Mouse (Mus musculus): ENCODE results near the gene Il20rb.

Il20rb gene

GRCm38 (mm10) chr9:100470228-100470627 lies 16.4 kb downstream of the Il20rb start:
- no peak for DNase-seq

DNA sequence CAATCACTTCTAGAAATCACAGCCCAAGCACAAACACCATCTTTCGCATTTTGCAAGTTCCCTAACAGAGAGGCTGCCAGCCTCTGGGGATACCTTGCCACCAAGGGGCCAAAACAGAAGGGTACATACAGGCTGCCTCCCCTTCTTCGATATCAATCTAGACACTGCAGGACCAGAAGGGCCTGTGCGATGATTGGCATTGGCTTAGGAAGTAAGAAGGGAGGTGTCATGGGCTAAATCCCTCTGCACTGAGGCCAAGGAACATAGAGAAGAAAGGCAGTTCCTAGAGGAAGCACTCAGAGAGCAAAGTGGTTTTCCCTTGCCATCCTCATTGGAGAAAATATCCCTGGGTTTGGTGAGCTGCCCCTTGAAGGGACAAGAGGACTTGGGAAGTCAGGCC lies 16.9 kb downstream of the Il20rb start:
- no peak for DNase-seq

DNA sequence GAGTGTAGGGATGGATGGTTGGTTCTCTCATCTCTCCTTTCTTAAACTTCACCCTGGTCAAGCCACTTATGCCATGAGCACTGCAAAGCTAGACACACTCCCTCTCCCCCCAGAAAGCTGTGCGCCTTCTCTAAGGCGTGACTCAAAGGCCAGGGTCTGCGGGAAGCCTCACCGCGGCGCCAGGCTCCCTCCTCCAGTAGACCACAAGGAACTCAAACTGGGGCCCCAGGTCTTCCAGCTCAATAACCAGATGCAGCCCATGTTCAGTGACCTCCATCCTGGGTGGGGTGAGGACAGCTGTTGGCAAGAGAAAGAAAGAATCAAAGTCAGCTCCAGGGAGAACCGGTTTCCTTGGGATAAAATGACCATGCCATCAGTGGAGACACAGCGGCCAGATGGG lies 18.4 kb downstream of the Il20rb start:
- DNase-seq: no peak

GRCm38 (mm10) chr9:100467653-100468052 lies 18.9 kb downstream of the Il20rb start:
- peak; percentile 78 for DNase-seq

DNA sequence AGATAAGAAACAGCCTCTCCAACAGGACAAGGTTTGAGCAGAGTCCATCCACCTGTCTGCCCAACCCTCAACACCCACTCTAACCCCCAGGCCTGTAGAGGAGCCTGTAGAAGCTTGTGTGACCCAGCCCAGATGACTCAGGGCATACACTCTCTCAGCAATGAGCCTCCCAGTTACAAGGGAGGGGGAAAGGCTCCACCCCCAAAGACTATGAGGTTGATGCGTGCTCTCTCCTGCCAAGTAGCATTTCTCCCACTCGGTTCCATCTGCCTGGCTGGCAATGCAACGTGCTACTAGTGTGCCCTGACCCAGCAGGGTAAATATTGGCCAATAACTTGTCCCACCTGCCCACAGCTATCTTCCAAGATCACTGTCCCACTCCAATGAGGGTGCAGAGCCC lies 19.8 kb downstream of the Il20rb start:
- no peak for DNase-seq

DNA sequence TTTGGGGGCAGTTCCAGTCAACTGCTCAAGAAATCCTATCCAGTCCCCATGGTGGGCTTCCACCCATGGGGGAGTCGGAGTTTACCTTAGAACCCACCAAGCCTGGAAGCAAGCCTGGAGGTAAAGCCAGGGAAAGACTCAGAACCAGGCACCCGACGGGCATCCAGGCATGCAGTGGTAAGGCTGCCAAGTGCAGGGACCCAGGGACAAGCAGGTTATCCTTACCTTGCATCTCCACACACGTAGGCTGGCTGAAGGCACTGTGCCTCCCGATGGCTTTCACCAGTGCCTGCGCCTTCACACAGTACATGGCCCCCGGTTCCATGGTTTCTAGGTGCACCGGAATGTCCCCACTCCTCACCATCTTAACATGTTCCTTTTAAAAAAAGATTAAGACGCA lies 20.6 kb downstream of the Il20rb start:
- no peak for DNase-seq

DNA sequence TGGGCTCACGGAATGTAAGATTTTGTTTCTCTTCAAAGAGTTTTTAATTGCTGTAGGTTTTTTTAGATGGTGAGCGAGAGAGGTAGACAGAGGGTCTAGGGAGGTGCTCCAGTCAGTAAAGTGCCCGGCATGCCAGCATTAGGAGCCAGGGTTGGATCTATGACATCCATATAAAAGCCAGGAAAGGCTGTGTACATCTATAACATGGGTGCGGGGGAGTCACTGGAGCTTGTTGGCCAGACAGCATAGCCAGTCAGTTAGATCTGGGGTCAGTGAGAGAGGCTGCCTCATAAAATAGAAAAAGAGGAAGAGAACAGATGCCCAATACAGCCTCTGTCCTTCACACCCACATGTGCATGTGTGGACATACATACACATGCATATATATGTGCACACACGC lies 21.2 kb downstream of the Il20rb start:
- DNase-seq: no peak

DNA sequence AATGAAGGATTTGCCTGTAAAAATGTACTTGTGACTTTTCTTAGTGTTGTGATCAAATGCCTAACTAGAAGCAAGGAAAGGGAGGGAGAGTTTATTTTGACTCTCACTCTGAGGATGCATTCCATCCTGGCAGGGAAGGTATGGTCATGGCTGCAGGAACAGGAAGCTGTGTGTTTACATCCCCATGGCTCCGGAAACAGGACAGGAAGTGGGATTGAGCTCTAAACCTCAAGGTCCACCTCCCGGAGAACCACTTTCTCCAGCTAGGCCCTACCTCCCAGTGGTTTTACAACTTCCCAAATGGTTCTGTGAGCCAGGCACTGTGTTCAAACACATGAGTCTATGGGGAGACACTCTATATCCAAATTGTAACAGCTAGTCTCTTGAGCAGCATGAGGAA lies 22.8 kb downstream of the Il20rb start:
- no peak for DNase-seq

DNA sequence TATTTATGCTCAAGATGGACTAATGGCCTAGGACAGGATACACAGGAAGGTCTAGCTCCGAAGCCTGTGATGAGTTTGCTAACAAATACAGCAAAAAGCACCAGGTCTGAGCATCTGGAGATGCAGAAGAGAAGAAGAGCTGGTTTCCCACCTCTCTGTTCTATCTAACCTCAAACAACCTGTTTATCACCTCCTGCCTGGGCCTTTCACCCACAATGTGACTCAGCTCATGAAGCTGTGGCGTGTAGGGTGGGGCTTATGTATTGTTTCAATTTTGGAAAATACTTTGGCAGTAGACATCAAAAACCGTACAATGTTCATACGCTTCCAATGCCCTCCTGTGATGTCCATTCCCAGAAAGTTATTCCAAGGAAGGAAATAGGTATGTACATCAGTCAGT lies 24.5 kb downstream of the Il20rb start:
- no peak for DNase-seq

DNA sequence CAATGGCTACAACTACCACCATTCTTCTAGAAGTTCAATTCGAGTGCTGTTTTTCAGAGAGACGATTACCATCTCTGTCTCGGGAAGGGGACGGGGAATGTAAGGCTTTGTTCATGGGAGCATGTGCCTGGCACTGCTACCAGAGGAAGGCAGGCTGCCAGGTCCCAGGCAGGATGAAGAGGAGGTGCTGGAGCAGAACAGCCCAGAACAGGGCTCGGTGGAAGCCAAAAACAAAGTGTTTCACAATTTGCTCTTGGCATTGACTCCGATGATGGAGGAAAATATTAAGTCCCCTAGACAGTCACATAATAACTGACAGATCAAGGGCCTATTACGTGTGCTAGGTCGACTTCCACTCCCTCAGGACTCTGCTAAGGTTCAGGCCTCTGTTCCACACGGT lies 24.9 kb downstream of the Il20rb start:
- peak; percentile 82 for DNase-seq

GRCm38 (mm10) chr9:100460203-100460602 lies 26.4 kb downstream of the Il20rb start:
- no peak for DNase-seq

DNA sequence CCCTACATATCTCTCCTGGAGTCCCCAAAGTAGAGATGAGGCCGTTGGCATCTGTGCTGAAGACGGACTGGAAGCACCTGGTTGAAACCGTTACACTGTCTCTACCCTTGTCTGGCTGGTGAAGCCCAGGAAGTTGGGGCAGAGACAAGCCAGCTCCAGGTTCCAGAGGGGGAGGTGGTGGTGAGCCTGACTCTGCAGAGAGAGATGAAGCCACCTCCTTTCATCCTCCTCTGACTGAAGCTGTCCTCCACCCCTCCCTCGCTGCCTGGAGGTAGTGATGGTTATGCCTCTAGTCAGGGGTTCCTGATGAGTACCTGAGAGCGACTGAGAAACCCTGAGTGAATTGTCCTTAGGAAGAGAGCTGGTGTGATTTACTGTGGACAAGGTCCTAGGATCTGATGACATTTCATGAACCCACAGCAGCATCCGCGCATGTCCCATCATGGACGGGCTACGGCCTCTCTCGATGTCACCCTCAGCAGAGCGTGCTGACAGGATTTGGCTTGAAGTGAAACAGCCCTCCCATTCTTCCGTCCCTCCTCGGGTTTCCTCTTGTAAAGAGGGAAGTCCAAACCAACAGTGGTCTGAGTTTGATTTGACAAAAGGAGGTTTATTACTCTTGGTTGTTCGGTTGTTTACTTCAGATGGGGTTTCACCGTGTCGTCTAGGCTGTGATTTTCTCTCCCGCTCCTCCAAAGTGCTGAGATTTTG lies 28.5 kb downstream of the Il20rb start:
- DNase-seq: no peak

GRCm38 (mm10) chr9:100454664-100454993 lies 32.0 kb downstream of the Il20rb start:
- no peak for DNase-seq

GRCm38 (mm10) chr9:100453944-100454663 lies 32.5 kb downstream of the Il20rb start:
- DNase-seq: peak; percentile 91

DNA sequence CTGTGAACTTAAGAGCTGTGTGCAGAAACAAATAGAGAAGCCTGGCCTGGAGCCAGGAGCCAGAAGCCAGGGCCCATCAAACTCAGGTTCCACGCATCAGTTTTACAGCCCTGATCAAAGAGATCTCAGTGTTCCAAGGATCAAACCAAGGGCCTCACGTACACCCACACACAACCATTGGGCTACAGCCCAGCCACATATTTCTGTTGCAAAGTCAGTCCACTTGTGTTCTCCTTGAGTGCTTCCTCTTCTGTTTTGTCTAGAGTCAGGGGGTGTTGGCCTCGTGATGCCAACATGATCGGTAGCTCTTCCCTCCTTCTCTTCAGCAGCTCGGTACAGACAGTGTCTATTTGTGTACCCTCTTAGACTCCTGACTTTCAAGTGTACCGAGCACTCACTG lies 34.2 kb downstream of the Il20rb start:
- DNase-seq: peak; percentile 34

GRCm38 (mm10) chr9:100446059-100446686 lies 40.4 kb downstream of the Il20rb start:
- DNase-seq: peak; percentile 87

GRCm38 (mm10) chr9:100440111-100440790 lies 46.3 kb downstream of the Il20rb start:
- peak; percentile 88 for DNase-seq

DNA sequence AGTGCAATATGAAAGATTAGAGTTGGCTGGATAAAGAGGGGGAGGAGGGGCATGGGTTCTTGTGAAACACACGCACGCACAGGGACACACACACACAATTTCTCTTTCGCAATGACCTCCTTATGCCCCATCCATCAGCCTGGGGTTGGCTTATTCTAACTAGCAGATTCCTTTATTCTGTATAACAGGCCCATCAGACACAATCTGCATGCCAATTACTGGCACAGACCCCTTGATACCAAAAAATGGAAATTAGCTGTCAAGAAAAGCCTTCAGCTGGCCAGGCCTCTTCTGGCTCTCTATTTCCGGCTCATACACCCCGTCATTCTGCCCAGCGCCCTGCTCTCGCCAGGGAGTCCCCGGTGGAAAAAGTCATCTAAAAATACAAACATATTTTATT lies 47.1 kb downstream of the Il20rb start:
- peak; percentile 63 for DNase-seq

GRCm38 (mm10) chr9:100438994-100439393 lies 47.6 kb downstream of the Il20rb start:
- DNase-seq: no peak

DNA sequence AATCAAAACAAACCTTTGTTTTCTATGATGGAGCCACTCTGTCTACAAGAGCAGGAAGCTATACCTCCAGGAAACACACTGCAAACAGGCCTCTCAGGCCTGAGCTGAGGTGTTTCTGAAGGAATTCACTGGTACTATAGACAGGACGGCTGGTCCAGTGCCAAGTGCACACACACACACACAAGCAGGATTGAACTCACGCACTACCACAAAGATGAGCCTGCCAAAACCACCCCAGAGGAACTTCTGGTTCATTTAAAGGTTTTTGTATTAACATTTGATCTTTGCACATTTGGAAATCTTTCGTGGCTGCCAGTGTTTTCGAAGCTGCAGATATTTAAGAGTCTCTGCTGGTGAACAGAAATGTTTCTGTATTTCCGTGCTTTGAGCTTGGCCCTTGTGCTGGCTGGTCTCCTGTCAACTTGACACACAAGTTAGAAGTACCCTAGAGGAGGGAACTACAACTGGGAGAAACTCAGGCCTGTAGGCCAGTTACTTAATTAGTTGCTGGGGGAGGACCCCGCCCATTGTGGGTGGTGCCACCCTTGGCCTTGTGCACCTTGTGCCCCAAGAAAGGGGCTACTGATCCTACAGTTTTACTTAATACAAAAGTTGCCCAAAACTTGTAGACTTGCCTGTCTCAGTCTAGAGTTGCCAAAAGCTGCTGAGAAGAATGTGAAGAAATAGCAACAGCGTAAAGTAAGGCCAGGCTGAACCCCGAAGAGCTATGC lies 49.6 kb downstream of the Il20rb start:
- DNase-seq: no peak

DNA sequence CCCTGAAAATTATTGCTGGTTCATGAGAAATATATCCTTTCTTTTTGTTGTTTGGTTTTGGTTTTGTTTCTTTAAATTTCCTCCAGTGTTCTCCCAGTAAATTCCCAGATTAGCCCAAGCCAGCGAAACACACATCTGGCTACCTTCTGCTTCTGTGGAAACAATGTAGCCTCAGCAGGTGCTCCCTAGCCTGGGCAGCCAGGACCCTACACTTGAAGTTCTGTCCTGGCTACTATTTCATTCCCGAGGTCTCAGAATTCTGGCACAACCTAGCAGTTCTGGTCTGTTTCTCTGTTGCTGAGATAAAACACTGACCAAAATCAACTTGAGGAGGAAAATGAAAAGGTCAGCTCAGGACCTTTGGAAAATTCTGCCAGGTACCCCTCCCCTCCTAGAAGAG lies 55.2 kb downstream of the Il20rb start:
- DNase-seq: no peak

DNA sequence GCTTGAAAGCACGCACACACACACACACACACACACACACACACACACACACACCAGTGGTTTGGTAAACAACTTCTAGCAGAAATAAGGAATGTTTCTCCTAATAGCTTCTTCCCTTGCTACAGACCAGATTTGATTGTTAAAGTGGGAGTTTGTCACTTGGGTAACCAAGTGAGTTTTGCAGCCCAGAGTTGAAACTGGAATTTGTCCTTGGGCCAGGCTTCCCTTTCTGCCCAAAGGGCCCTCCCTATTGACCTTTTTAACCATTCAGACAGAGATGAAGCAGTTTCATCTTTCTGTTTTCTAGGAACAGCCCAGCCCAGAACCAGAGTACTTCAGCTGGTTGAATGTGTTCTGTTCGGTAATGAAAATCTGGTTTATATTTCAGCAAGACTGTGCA lies 55.7 kb downstream of the Il20rb start:
- DNase-seq: no peak

DNA sequence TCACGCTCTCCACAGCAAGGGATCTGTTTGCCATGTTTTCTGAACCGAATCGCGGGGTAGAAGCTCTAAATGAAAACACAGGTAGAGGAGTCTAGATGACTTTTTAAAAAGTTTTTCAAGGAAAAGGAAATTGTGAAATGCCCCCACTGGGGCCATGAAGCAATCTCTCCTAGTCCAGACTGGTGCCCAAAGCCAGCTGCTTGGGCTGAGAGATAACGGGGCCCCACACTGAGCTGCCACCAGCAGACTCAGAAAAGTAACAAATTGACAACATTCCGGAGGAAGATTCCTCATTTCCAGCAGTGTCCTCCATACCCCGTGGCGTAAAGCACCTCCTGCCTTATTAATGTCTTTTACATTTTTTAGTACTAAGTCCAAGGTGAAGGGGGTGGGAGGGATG lies 66.9 kb downstream of the Il20rb start:
- DNase-seq: no peak
